ENCODE assay signal across 12 mouse cellular contexts in the genomic region with DNA sequence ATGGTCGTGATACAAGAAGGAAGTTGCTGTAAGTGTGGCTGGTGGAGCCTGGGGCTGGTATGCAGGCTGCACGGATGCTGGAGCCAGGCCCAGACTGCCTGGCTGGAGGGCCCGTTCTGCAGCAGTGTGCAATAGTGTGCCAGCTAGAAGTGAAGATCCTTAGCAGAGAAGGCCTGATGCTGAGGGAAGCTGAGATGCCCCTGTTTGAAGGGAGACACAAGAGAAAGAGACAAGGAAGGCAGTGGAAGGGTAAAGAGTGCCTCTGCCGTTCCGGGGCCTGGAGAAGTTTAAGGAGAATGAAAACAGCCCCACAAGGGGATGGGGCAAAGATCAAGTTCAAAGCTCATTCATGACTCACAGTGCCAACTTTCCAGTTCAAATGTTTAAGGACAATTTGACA.
DNase-seq lines count a peak whose midpoint lies in the region; ATAC-seq lines count a peak whose summit lies in the region.
"Had no signal": no experiment of that assay in that cellular context is flagged by ENCODE, and none has a peak within 500 bp of the region (broad histone marks: within the 10 kb centered on the region; RNA-seq: fewer than 3 reads in every experiment).

No protein-coding gene starts in this region.

- DNase-seq in gastrocnemius, postnatal 10 days, result peak; percentile 41
- no peak for DNase-seq in gastrocnemius, postnatal 25 days
- peak; percentile 65 to 68 for DNase-seq in kidney, adult 8-10 months
- DNase-seq in kidney, adult 9 months, result peak; percentile 84
- no peak for DNase-seq in left cerebral cortex, adult 11 months (ENCODE audit: low spot score)

- H3K27me3 ChIP-seq in kidney, embryonic 15.5 days, result no peaks in the 10 kb centered on the region; the same call in 1 of the 2 replicates
- peaks cover 16% of the 10 kb centered on the region; the same call in 1 of the 2 replicates for H3K27me3 ChIP-seq in heart, embryonic 13.5 days (replicated peaks)
- no peaks in the 10 kb centered on the region for H3K27me3 ChIP-seq in midbrain, embryonic 15.5 days (replicated peaks)

- no peaks in the 10 kb centered on the region for H3K9me3 ChIP-seq in kidney, embryonic 15.5 days (replicated peaks)
- no peaks in the 10 kb centered on the region for H3K9me3 ChIP-seq in heart, embryonic 13.5 days
- no peaks in the 10 kb centered on the region for H3K9me3 ChIP-seq in midbrain, embryonic 15.5 days
- H3K9me3 ChIP-seq: midbrain, embryonic 12.5 days; neural tube, embryonic 13.5 days had no signal

- no peak for ATAC-seq in kidney, embryonic 15.5 days (replicated peaks; ENCODE audit: low FRiP score)
- no peak for ATAC-seq in heart, embryonic 13.5 days (ENCODE audit: extremely low read depth, insufficient number of reproducible peaks, low FRiP score, low TSS enrichment)
- ATAC-seq in midbrain, embryonic 15.5 days (replicated peaks), result no peak
- ATAC-seq: CD4-positive, CD25-positive, alpha-beta regulatory T cell, adult 4 months had no signal

- H3K4me2 ChIP-seq in kidney, embryonic 15.5 days, result no peak overlapping the region
- 0 out of 2 replicates have a peak overlapping the region, but pooled peaks have one; percentile 33 for H3K4me2 ChIP-seq in heart, embryonic 13.5 days
- H3K4me2 ChIP-seq in midbrain, embryonic 15.5 days, result no peak overlapping the region
- H3K4me2 ChIP-seq: midbrain, embryonic 12.5 days; neural tube, embryonic 13.5 days had no signal

- H3K27ac ChIP-seq in kidney, embryonic 15.5 days, result no peak overlapping the region
- peak overlapping the region; percentile 51 for H3K27ac ChIP-seq in heart, embryonic 13.5 days (replicated peaks)
- no peak overlapping the region for H3K27ac ChIP-seq in midbrain, embryonic 15.5 days
- H3K27ac ChIP-seq: liver, embryonic 14.5 days; midbrain, embryonic 12.5 days; neural tube, embryonic 13.5 days had no signal

- no peaks in the 10 kb centered on the region for H3K4me1 ChIP-seq in kidney, embryonic 15.5 days
- peaks cover 20% of the 10 kb centered on the region for H3K4me1 ChIP-seq in heart, embryonic 13.5 days
- H3K4me1 ChIP-seq in midbrain, embryonic 15.5 days, result no peaks in the 10 kb centered on the region

- no peaks in the 10 kb centered on the region for H3K36me3 ChIP-seq in kidney, embryonic 15.5 days
- no peaks in the 10 kb centered on the region for H3K36me3 ChIP-seq in heart, embryonic 13.5 days
- H3K36me3 ChIP-seq in midbrain, embryonic 15.5 days (replicated peaks), result no peaks in the 10 kb centered on the region
- H3K36me3 ChIP-seq: midbrain, embryonic 12.5 days; neural tube, embryonic 13.5 days had no signal

- no peak overlapping the region for H3K9ac ChIP-seq in kidney, embryonic 15.5 days
- H3K9ac ChIP-seq in heart, embryonic 13.5 days, result no peak overlapping the region
- H3K9ac ChIP-seq in midbrain, embryonic 15.5 days, result no peak overlapping the region
- H3K9ac ChIP-seq: liver, embryonic 14.5 days; midbrain, embryonic 12.5 days; neural tube, embryonic 13.5 days had no signal

- 62% methylated on average over 5 of the region's 5 CpGs for WGBS in kidney, embryonic 15.5 days
- 24% methylated on average over 5 of the region's 5 CpGs for WGBS in heart, embryonic 13.5 days
- 77% methylated on average over 5 of the region's 5 CpGs for WGBS in midbrain, embryonic 15.5 days

- H3K4me3 ChIP-seq in kidney, embryonic 15.5 days (replicated peaks), result no peak overlapping the region
- no peak overlapping the region for H3K4me3 ChIP-seq in heart, embryonic 13.5 days
- no peak overlapping the region for H3K4me3 ChIP-seq in midbrain, embryonic 15.5 days
- H3K4me3 ChIP-seq: midbrain, embryonic 12.5 days; neural tube, embryonic 13.5 days had no signal

Comparison
In these comparisons a context has a peak if more than half of its experiments do, and no peak if none do; other contexts are left out.
1. DNase-seq: peak in gastrocnemius, postnatal 10 days (single experiment), kidney, adult 8-10 months (2 of 2) and kidney, adult 9 months (single experiment); none in gastrocnemius, postnatal 25 days (single experiment) and left cerebral cortex, adult 11 months (single experiment).